Mouse (Mus musculus) layer of hippocampus, postnatal 25 days (tissue): ENCODE data around the gene Pla2g4a. TPM values are rescaled to one million over a fixed set of nuclear protein-coding genes. Genes with fewer than 3 reads are reported as not detected.

Source experiments
- DNase-seq, 2 experiments: peaks; one replicate each; pipeline ENCODE4 v3.0.0; 2022; ENCODE audit warnings: mixed read lengths in 2 of 2, low spot score in 1 of 2; ENCODE audit errors: extremely low spot score in 1 of 2
- total RNA-seq, 2 experiments: library from RNA; stranded (reverse); gene quantifications; 2 replicates each; pipeline ENCODE4 v1.2.3; 2021

Gene Pla2g4a
- total RNA-seq: 1 to 10 TPM; 2.0 to 2.6 TPM

- peak in 1 of 2 experiments; percentile 4 for DNase-seq
Observed at GRCm38 (mm10) chr1:149960734-149961424, at the start of gene Pla2g4a. Gene Pla2g4a (minus strand): TSS chr1:149961290.

- DNase-seq: no peak
Observed at GRCm38 (mm10) chr1:150010629-150010979, 49.5 kb upstream of the Pla2g4a start.

- DNase-seq: no peak
Observed at GRCm38 (mm10) chr1:150009968-150010628, 49.0 kb upstream of the Pla2g4a start.

- no peak for DNase-seq
Observed at GRCm38 (mm10) chr1:150009134-150009533, 48.0 kb upstream of the Pla2g4a start.

GRCm38 (mm10) chr1:149975626-149976025, 14.5 kb upstream of the Pla2g4a start:
- DNase-seq: no peak

- DNase-seq: no peak
Observed at GRCm38 (mm10) chr1:149965826-149966225, 4.7 kb upstream of the Pla2g4a start.

GRCm38 (mm10) chr1:149961425-149962303, 574 bp upstream of the Pla2g4a start:
- no peak for DNase-seq

GRCm38 (mm10) chr1:149960251-149960650, 839 bp downstream of the Pla2g4a start:
- no peak for DNase-seq

GRCm38 (mm10) chr1:149959069-149959468, 2.0 kb downstream of the Pla2g4a start:
- no peak for DNase-seq

GRCm38 (mm10) chr1:149955482-149955881, 5.6 kb downstream of the Pla2g4a start:
- no peak for DNase-seq

GRCm38 (mm10) chr1:149954026-149954425, 7.1 kb downstream of the Pla2g4a start:
- no peak for DNase-seq

GRCm38 (mm10) chr1:149952050-149952449, 9.0 kb downstream of the Pla2g4a start:
- DNase-seq: no peak

- no peak for DNase-seq
Observed at GRCm38 (mm10) chr1:149950656-149951055, 10.4 kb downstream of the Pla2g4a start.

- DNase-seq: no peak
Observed at GRCm38 (mm10) chr1:149950254-149950653, 10.8 kb downstream of the Pla2g4a start.

GRCm38 (mm10) chr1:149949334-149949733, 11.8 kb downstream of the Pla2g4a start:
- DNase-seq: no peak

- no peak for DNase-seq
Observed at GRCm38 (mm10) chr1:149948066-149948825, 12.8 kb downstream of the Pla2g4a start.

- DNase-seq: no peak
Observed at GRCm38 (mm10) chr1:149946993-149947392, 14.1 kb downstream of the Pla2g4a start.

GRCm38 (mm10) chr1:149946432-149946831, 14.7 kb downstream of the Pla2g4a start:
- no peak for DNase-seq

GRCm38 (mm10) chr1:149943611-149944010, 17.5 kb downstream of the Pla2g4a start:
- DNase-seq: no peak

- DNase-seq: no peak
Observed at GRCm38 (mm10) chr1:149940301-149940700, 20.8 kb downstream of the Pla2g4a start.
